Mouse (Mus musculus) kidney, adult 8-10 months (tissue): Measurements from ENCODE around the gene Scd4.
A peak's percentile ranks its signal among the peaks of the same experiment; 100 is the strongest.
"Not testable (repeated sequence)": the region's sequence is repeated elsewhere in the genome, so short reads cannot be mapped to it uniquely, and the experiment has no call there.

Experiments used
- DNase-seq, 2 experiments: peaks; one replicate each; pipeline ENCODE4 v3.0.0; 2022

The Scd4 gene

DNA sequence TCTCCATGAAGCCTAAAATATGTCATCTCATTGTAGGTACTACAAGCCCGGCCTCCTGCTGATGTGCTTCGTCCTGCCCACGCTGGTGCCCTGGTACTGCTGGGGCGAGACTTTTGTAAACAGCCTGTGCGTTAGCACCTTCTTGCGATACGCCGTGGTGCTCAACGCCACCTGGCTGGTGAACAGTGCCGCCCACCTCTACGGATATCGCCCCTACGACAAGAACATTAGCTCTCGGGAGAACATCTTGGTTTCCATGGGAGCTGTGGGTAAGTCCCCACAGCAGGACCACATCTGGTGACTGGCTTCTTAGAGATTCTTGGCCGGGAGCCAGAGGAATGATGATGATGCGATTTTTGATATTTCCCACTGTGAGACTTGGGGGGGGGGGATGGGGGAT lies 31.7 kb upstream of the Scd4 start:
- DNase-seq, result no peak

DNA sequence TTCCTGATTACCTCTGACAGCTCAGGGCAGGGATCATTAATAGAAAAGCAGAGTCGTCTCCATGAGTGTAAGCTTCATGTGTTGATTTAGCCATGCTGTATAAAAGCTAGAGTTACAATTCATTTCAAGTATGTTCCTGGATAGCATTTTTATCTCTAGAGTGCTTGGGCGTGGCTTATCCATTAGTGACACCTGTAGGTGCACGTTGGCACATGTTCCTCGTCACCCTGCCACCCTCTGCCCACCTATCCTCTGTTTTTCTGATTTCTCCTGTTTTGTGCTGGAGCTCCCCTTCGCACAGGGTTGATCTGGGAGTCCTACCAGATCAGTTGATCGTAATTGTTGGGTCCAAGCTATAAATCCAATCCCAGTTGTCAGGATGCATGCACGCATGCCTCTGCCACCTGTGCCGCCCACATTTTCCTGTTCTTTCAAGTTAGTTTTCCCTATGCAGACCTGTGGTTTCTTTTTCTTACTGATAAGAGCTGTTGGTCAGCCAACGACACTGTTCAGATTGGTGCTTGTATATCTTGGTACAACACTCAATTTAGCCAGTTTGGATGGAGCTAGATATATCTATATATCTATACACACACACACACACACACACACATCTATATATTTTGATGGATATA lies 31.1 kb upstream of the Scd4 start:
- DNase-seq, result no peak

DNA sequence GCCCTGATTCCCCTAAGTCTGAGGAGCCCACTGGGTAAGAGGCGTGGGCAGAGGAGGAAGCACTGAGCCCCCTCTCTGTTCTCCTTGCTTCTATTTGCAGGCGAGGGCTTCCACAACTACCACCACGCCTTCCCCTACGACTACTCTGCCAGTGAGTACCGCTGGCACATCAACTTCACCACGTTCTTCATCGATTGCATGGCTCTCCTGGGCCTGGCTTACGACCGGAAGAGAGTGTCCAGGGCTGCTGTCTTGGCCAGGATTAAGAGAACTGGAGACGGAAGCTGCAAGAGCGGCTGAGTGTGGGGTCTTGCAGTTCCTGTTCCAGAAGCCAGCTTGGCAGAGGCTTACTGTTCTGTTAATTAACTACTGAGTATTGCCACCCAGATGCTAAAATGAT lies 30.0 kb upstream of the Scd4 start:
- DNase-seq, result no peak

DNA sequence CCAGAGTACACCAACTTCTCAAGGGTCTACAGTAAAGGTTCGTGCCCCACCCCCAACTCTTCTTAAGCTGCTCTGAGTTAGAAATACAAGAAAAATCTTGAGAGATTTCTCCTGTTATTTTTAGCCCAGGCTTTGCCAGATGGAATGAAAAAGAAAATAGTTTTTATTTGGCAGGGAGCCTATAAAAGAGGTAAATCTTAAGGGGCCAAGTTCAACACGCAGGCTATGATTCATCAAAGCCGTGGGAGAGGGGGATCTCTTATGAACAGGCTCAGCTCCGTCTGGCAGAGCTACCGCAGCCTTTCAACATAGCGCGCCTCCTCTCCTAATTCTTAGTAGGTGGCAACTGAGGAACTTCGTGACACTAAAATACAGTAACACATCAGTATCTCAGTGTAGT lies 29.4 kb upstream of the Scd4 start:
- no peak for DNase-seq

DNA sequence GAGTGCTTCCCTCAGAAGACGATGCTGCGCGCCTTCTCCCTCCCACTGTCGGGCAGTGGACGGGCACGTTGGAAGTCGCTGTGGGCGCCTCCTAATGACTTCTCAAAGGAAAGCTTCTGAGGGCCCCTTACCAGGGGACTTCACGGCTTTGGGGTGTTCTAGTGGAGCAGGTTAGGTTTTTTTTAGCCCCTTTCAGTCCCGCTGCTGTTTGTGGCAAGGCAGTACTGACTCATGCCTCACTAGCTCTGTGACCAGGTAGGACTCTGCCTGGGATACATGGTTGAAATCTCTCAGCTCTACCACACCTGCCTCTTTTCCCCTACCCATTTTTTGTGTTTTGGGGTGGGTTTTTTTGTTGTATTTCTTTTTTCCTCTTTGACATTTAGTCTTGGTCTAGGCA lies 28.5 kb upstream of the Scd4 start:
- DNase-seq, result no peak

DNA sequence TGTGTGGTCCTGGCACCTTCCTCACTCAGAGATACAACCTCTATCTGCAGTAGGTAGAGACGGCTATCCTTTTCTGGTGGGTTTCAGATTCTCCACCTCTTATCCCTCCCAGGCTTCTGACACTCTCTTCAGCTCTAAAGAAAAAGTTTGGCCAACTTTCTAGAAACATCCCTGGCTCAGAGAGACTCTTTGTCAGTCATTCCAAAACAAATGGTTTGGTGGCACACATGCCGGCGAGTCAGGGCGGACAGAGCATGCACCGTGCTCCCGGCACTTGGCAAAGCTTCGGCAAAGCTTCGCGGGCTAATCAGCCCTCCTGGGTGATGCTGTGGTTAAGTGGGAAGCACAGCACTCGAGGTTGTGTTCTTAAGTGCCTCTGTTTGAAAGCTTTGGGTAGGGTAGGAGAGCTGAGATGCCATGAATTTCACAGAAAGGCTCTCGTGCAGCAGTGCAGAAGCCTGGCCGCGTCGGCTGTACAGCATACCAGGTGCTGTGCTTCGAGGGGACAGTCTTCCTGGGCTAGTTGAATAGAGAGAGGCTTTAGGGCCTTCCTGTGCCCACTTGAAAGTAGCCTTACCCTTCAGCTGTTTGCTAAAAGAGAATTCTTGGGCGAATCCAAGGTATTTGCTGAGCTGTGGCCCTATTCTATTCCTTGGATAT lies 27.9 kb upstream of the Scd4 start:
- no peak for DNase-seq

DNA sequence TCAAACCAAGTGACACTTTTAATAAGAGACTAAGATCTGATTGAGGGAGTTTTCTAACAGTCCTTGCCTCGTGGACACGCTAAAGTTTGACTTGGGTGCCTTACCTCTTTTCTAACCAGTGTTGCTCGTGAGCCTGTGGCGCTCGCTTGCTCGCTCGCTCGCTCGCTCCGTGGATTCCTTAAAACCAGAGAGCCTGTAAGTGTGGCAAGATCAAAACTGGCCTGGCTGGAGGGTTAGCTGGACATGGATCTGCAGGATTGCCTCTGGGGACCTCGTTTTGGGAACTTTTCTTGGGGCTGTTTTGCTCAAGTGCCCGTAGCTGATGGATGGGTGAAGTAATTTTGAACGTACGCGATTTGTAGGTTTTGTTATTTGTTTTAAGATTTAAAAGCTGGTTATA lies 27.2 kb upstream of the Scd4 start:
- no peak for DNase-seq

DNA sequence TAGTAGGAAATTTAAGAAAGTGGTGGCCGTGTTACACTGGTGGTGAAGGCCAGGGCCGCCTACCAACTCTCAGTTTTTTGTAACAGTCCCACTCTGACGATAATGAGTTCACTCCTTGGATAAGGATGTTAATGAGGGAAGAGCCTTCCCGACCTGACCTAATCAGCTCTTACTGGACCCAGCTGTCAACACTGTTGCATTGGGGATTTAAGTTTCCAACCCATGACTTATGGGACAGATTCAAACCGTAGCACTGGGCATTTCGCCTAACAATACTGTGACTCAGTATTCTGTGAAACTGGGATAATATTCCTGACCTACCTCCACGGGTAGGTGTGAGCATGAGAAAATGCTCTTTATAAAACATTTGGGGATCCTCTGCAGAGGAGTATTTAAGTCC lies 26.7 kb upstream of the Scd4 start:
- DNase-seq, result no peak

DNA sequence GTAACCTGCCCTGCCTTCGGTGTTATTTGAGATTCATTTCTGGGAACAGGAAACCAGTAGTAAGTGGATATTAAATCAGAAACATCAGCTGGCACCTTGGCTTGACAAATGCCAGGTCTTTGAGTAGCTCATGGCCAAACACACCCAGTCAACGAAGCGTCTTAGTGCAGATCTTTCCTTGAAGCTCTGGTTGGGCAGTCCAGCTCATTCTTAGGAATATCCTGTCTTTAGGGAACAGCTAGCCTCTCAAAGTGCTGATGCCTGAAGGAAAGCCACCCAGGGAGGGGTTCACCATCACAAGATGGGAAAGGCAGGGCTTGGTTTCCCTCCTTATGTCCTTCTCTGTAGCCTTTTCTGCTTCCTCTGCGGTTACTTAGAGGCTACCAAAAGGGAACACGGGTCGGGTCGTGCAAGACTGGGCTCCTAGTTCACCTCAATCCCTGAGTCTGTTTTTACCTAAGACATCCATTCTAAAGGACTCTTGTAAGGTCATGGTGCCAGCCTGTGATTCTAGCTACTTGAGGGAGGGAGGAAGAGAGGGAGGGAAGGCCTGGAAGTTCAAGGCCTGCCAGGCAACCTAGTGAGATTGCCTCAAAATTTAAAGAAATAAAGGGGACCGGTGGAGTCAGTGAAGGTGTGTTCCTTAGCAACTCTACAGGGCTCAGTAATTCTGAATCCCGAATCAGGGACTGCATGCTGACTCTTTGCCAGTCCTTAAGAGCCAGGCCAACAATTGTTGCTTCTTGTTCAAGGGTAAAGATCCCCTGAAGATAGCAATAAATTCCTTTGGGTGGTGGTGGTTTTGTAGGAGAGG lies 25.6 kb upstream of the Scd4 start:
- DNase-seq, result no peak

DNA sequence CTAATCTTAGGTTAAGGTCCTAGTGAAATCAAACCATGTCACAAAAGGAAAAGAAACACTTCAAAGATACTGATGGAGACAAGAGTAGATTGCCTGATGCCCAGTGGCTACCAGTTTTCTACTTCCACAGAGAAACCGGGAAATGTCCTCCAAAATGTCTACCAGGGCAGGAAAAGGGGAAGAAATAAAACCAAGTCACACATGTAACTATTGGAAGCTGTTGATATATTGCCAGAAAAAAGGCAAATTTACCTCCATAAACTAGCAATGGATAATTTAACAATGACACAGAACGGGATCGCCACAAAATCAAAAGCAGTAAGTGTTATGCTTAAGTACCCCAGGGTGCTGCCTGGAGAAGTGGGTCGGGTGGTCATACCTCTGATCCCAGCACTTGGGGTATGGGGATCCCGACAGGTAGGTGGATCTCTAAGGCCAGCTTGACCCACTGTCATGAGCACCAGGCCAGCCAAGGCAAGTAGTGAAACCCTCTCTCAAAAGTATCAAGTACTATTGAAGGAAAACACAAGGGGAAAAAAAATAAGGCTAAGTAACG lies 24.9 kb upstream of the Scd4 start:
- DNase-seq, result no peak

DNA sequence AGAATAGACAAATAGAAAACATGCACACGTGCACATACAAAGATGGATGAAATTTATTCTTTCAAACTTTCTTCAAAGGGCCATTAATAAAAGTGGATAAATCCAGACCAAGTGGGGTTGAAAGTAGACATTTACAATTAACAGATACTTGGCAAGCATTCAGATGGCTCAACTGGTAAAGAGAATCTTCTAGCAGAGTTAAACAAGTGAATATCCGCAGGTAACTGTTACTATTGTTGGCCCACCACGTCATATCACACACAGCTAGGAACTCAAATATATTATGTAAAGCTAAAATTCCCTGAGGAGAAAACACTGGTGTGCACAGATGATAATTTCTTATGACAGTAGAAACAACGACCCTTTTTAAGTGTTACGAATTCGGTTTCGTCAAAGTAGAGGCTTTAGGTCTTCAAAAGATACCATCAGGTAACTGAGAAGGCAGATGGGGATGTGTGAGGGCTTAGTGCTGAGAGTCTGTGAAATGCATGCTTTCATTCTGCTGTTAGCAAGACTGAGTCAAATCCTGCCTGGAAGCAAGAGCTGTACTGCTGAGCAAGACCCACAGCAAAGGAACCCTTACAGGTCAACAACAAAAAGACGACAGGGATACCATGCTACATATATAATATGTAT lies 24.2 kb upstream of the Scd4 start:
- no peak for DNase-seq

DNA sequence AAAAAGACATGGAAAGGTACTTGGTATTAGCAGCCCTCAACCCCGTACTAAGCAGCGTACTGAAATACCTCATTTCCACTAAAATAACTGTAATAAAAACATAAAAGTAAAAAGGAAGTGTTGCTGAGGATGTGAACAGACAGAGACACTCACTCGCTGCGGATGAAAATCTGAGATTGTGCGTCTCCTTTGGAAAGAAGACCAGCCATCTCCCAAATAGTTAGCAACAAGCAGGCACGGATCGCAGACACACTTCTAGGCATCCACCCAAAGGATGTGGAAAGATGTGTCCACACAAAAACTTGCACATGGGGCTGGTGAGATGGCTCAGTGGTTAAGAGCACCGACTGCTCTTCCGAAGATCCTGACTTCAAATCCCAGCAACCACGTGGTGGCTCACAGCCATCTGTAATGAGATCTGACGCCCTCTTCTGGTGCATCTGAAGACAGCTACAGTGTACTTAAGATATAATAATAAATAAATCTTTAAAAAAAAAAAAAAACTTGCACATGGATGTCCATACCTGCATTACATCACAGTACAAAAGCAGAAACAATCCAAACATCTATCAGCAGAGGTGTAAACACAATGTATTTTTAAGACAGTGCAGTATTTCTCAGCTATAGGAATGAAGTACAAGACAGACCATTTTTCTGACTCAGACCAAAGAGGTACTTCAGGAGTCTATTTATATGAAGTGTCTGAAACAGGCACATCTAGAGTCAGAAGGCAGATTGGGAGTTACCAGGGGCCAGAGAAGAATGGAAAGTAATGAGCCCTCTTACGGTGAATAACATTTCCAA lies 23.3 kb upstream of the Scd4 start:
- DNase-seq, result no peak

DNA sequence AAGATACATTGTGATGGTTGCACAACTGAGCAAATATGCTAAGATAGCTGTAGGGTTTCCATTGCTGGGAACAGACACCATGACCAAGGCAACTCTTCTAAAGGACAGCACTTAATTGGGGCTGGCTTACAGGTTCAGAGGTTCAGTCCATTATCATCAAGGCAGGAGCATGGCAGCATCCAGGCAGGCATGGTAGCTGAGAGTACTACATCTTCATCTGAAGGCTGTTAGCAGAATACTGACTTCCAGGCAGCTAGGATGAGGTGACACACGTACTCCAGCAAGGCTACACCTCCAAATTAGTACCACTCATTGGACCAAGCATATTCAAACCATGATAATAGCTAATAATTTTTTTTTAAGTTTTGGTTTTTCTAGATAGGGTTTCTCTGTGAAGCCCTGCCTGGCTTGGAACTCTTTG lies 22.7 kb upstream of the Scd4 start:
- not testable (repeated sequence) for DNase-seq

DNA sequence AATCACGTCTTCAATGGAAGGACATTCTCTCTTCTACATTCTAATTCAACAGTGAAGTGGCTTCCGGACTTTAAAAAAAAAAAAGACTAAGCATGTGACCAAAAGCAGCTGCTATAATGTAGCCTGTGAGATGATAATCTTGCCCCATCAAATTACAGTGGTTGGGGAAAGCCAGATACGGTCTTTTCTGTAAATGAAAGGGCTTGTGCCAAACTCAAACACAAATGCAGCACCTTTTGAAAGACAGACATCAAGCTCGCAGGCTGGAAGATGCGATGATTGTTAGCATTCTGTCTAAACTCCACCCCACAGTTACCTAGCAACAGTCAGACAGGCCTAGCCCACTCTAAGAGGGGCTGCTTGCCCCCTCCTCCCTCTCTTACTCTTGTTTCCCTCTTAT lies 22.1 kb upstream of the Scd4 start:
- DNase-seq, result no peak

DNA sequence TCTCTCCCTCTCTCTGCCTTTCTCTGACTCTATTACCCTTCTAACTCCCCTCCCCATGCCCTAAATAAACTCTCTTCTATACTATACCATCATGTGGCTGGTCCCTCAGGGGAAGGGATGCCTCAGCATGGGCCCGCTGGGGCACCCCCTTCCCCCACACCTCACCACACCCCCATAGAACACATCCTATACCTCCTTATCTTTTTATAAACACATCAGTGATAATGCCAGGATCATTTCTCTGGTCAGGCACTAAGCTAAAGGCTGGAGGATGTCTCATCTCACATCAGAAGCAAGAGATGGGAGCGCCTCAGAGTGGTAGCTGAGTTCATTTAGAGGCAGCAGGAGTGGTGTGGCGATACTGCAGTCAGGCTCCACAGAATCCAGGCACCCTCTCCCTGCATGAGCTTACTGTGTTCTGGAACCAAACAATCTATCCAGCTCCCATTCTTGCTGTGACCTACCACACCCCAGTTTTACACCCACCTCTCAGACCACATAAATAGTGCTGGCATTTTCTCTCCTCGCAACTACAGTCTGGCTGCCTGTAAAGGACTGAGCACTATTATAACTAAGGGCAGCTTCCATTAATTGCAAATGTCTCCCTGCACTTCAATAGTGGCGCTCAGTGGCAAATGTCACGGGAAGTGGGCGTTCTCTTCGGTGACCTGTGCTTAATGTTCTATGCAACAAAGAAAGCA lies 21.4 kb upstream of the Scd4 start:
- DNase-seq, result no peak

DNA sequence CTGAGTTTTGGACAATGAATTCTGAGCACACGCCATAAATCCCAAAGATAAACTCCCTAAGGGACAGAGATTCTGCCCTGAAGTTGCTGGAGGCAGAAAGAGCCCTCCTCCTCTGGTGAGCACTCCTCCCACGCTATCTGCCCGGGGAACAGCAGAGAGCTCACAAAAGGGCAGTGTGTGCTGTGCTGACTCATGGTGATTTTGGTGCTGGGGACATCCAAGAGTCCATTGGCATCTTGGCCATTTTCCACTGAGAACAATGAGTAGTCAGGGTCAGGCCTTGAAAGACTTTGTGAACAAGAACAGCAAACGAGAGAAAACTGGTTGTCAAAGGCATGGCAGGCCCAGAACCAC lies 20.9 kb upstream of the Scd4 start:
- peak; percentile 24 to 32 for DNase-seq

DNA sequence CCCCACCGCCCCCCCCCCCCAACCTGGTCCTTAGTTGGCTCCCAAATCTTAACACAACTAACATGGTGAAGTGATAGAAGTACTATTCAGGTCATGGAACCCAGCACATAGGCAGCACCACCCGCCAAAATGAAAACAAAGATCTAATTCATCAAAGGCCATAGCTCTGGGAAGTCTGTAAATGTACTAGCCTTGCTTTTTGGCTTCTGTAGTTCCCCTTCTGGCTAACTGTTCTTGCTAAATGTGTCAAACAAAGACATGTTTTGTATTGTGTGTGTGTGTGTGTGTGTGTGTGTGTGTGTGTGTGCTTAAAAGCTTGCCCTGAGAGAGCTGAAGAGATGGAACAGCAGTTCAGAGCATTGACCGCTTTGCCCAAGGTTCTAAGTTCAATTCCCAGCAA lies 19.8 kb upstream of the Scd4 start:
- DNase-seq, result no peak

DNA sequence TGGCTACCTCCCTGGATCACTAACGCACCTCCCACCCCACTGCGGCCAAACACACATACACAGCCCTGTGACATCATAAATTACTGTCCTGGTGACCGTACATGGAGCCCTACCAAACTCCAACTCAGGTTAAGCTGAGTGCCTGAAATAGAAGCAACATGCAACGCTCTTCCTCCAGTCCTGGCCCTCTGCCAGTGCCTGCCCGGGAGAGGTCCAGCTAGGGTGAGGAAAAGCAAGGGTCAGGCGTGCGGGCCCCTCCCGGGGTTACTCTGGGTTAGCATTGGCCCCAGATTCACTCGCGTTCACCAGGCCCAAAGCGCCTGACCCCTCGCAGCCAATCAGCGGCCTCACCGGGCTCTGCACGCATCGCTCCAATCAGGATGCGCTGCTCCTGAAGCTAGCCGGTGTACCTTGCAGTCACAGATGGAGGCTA lies 18.5 kb upstream of the Scd4 start:
- peak; percentile 92 to 94 for DNase-seq

DNA sequence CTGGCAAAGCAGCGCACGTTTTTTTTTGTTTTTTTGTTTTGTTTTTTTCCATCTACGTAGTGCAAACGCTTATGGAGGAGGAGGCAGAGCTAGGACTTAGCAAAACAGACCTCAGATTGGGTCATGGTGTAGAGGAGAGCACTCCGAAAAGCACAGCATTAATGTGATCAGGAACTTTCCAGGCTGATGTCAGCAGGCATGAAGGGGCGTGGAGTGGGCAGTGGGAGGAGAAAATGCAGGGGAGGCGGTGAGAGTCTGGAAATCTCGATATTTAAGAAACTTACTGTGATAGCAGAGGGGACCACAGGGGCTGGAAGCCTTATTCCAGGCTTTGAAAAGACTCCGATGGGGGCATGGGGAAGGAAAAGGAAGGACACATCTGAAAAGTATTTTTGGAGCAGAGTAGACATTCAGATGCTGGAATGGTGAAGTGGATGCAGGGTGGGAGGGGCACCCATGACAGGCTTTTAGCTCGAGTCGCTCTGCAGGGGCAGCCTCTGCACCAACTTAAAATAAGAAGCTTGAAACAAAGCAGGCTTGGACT lies 17.9 kb upstream of the Scd4 start:
- DNase-seq, result peak; percentile 46 to 56

DNA sequence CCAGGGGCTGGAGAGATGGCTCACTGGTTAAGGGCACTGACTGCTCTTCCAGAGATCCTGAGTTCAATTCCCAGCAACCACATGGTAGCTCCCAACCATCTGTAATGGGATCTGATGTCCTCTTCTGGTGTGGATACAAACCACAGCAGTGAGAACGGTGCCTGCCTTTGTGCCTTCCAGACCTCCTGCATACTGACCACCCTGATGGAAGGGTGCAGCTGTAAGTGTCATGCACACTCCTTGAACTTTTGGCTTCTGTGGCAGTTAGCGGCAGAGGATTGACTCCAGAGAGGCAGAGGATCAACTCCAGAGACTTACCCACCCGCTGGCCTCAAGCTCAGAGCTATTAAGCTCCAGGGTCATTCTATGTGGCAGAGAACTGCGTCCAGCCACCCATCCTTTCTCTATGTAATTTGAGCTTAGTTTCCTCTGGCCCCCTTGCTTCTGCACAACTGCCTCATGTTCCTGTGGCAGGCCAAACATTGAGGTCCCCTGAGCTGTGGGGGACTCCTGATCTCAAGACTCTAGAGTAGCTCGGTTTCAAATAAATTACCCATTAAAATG lies 16.1 kb upstream of the Scd4 start:
- DNase-seq, result no peak

DNA sequence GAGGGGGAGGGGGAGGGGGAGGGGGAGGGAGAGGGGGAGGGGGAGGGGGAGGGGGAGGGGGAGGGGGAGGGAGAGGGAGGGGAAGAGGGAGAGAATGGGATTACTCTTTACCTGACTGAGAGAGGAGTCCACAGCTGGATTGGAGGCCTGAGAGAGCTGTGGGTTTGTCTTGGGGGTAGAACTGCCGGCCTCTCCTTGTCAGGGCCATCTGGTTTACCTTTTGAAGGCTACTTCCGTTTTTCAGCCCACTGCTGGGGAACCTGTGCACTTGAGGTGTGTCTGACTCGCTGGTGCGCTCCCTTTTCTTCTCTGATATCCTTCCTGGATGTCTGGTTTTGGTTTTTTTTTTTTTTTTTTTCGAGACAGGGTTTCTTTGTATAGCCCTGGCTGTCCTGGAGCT lies 15.5 kb upstream of the Scd4 start:
- DNase-seq, result no peak
